Mouse (Mus musculus) G1E (cell line): Measurements from ENCODE around the gene Olfr624.

ENCODE experiments used
- CTCF ChIP-seq: IDR thresholded peaks from 2 replicates; pipeline ENCODE4 v1.5.1; 2012; ENCODE audit warnings: low read depth, low read length, inconsistent platforms, mixed read lengths
- GATA1 ChIP-seq: IDR thresholded peaks from 2 replicates; pipeline ENCODE4 v1.6.1; 2012; ENCODE audit warnings: borderline replicate concordance, low read length, inconsistent platforms, mixed read lengths
- GATA2 ChIP-seq: IDR thresholded peaks from 2 replicates; pipeline ENCODE4 v1.6.1; 2012; ENCODE audit warnings: low read depth, low read length, inconsistent platforms, borderline replicate concordance
- POLR2AphosphoS5 ChIP-seq: IDR thresholded peaks from 2 replicates; pipeline ENCODE4 v1.6.1; 2012; ENCODE audit warnings: low read depth, low read length, inconsistent platforms; ENCODE audit not compliant: insufficient replicate concordance

DNA sequence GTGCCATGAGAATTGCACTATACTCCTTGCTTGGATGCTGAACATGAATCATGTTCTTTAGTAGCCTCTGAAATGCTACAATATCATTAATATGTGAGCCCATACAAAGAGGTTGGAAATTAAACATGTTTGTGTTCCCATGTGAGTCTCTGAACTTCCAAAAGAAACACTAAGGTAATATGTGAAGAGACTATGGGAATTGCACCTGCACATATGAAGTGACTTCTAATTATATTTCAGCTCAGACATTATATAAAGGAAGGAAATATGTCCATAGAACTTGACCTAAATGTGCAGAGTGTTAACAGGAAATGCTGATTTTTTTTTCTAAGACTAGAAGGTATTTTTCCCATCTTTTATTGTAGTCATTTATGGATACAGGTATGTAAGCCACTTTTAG is 43.4 kb upstream of the Olfr624 start, which contains the start of gene Olfr243:
- no peak for TF ChIP-seq GATA1
- TF ChIP-seq CTCF = no peak
- TF ChIP-seq GATA2 = no peak
- TF ChIP-seq POLR2AphosphoS5 = no peak
